Mouse (Mus musculus) lung, postnatal 14 days (tissue): ENCODE data around the gene Gpam.

ENCODE experiments used
- DNase-seq: peaks from one replicate; pipeline ENCODE4 v3.0.0; 2021

The Gpam gene

GRCm38 (mm10) chr19:55055634-55056269, 71.3 kb downstream of the Gpam start:
- no peak for DNase-seq

GRCm38 (mm10) chr19:55053163-55053562, 73.9 kb downstream of the Gpam start:
- no peak for DNase-seq

GRCm38 (mm10) chr19:55037406-55037805, 89.6 kb downstream of the Gpam start:
- no peak for DNase-seq

- no peak for DNase-seq
These were observed 108.2 kb downstream of the Gpam start for GRCm38 (mm10) chr19:55018872-55019271.
